Mouse (Mus musculus) kidney, postnatal 25 days (tissue): ENCODE results near the gene Casz1.

Experiments used
- DNase-seq, 2 experiments: peaks; one replicate each; pipeline ENCODE4 v3.0.0; 2021; ENCODE audit warnings: mixed read lengths in 2 of 2

Gene Casz1

GRCm38 (mm10) chr4:148940674-148941211 lies 136.5 kb downstream of the Casz1 start:
- peak; percentile 82 to 95 for DNase-seq

GRCm38 (mm10) chr4:148941321-148941720 lies 137.1 kb downstream of the Casz1 start:
- no peak for DNase-seq

- no peak for DNase-seq
These were observed 138.9 kb downstream of the Casz1 start for GRCm38 (mm10) chr4:148943099-148943498.

GRCm38 (mm10) chr4:148945476-148945881 lies 141.2 kb downstream of the Casz1 start:
- DNase-seq, result peak in 1 of 2 experiments; percentile 30

- DNase-seq, result no peak
These were observed 141.8 kb downstream of the Casz1 start for GRCm38 (mm10) chr4:148946071-148946470.

DNA sequence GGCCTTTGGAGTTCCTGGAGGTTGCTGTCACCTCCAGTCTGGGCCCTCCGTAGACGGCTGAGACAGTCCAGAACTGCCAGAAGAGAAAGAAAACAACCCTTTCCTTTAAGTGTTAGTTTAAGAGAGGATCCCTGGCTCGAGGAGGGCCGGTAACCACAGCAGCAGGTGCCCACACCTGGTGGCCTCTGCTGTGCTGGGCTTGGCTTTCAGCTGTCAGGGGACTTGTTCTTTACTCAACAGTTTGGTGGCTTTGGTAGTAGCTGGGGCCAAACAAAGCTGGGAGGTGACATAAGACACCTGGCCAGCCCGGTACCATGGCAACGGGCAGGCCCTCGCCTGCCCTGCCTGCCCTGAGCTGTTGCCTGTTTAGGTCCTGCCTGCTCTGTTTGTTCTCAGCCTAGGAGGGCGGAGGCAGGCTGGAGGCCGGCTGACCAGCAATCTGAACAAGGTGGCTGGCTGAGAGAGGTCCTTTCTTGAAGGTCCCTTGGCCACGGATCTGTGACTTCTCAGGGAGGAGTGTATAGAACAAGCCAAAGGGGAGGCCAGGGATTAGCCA lies 143.7 kb downstream of the Casz1 start:
- DNase-seq, result peak; percentile 50 to 84

DNA sequence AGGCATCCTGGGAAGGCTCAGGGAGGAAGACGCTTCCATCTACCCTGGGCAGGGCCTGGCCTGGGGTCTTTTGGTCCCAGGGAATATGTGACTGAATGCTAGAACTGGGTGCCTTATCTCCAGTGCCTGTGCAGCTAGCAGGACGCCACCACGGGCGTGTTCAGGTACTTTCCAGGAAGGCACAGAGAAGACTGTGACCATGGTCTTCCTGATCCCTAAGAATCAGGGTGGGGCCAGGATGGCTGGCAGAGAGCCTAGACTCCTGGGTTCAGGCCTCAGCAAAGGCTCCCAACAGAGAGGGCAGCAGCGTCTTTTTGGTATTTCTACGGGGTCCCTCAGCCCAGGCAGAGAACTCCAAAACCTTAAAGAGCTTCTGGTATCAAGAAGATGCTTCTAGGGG lies 146.3 kb downstream of the Casz1 start:
- DNase-seq, result no peak

DNA sequence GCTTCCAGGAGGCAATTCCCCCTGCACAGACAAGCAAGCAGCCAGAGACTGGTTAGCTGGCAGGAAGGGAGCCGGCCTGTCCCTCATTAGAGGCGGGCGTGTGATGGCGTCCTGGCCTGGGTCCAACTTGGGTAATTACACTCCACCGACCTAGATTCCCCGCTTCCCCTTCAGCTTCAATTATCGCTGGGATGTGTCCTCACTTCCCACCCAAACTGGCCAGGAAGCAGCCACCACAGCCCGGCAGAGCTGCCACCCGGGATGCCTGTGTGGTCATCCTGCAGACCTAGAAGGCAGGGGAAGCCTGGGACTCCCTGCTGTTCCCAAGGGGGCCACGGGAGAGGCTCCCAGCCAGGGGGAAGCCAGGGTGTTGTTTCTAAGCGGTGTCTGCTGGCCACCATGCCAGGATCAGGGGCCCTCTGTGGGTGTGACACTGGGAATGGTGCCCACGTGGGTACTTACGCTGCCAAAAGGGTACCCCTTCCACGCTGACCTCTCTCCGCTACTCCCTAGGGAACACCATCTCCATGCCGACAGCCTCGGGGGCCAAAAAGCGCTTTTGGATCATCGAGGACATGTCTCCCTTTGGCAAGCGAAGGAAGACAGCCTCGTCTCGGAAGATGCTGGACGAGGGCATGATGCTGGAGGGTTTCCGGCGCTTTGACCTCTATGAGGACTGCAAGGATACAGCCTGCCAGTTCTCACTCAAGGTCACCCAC lies 146.9 kb downstream of the Casz1 start:
- DNase-seq, result peak; percentile 69 to 71

GRCm38 (mm10) chr4:148951821-148952291 lies 147.6 kb downstream of the Casz1 start:
- no peak for DNase-seq

DNA sequence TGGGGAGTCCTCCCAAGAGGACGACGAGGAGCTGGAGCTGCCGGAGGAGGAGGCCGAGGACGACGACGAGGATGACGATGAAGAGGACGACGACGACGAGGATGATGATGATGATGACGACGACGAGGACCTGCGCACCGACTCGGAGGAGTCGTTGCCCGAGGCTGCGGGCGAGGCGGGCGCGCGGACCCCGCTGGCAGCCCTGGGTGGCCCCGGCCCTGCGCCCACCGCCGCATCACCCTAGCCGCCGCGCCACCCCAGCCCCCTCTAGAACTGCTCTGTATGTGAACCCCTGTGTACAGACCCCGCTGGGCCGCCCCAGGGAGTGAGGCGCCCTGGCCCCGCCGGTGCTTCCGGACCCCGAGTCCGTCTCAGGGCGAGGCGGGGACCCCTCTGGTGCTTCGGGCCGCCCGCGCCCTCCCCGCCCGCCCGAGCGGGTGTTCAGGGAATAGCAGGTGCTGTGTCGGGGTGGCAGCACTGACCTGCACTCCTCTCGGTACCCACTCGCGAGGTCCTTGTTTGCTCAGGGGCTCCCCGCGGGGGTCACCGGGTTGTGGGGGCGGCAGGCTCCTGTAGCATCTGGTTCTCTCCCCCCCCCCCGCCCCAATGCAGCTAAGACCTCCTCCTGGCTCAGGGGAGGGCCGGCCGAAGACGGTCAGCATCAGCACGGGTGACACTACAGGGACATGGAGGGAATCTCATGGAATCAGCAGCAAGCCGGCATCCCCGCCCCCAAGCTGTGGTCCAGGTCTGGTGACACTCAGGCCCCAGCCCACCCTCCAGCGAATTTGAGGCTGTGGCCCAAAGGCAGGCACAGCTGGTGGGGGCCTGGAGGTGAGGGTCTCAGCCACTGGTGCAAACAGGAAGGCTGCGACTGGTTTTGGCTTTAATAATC lies 148.3 kb downstream of the Casz1 start:
- no peak for DNase-seq

- peak; percentile 85 to 94 for DNase-seq
These were observed 151.0 kb downstream of the Casz1 start for GRCm38 (mm10) chr4:148955131-148955813.

GRCm38 (mm10) chr4:148960011-148960410 lies 155.8 kb downstream of the Casz1 start:
- peak; percentile 63 to 90 for DNase-seq

DNA sequence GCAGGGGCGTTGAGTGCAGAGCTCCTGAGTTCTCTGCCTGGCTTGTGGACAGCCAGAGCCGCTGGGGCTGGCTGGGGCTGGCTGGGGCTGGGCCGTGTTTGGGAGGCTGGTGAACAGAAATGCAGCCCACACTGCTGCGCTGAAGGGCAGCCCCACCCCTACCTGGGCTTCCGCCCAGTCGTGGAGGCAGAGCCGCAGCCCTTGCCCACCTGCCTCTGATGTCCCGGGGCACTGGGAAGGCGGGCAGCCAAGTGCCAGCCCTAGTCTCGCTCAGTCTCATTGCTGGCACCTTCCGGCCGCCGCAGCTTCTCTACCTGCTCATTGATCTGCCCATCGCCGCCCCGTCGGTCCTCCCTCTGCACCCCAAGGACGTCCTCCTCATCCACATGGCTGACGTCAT lies 156.9 kb downstream of the Casz1 start:
- DNase-seq, result peak; percentile 45 to 77

DNA sequence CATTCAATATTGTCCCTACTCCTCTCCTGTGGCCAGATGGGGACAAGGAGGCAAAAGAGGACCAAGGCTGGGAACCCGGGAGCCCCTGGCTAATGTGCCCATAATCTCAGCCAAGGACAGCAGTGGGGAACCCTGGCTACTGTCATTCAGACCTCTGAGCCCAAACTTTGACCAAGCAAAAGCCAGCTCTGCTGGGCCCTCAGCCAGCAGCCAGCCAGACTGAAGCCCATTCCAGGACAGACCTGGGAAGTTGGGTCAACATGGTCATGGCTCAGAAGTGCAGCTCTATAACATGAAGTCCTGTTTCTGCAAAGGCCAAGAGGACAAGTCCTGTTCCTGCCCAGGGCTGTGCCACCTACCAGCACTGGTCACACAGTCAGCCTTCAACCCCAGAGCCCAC lies 157.9 kb downstream of the Casz1 start:
- DNase-seq, result peak; percentile 60 to 74

DNA sequence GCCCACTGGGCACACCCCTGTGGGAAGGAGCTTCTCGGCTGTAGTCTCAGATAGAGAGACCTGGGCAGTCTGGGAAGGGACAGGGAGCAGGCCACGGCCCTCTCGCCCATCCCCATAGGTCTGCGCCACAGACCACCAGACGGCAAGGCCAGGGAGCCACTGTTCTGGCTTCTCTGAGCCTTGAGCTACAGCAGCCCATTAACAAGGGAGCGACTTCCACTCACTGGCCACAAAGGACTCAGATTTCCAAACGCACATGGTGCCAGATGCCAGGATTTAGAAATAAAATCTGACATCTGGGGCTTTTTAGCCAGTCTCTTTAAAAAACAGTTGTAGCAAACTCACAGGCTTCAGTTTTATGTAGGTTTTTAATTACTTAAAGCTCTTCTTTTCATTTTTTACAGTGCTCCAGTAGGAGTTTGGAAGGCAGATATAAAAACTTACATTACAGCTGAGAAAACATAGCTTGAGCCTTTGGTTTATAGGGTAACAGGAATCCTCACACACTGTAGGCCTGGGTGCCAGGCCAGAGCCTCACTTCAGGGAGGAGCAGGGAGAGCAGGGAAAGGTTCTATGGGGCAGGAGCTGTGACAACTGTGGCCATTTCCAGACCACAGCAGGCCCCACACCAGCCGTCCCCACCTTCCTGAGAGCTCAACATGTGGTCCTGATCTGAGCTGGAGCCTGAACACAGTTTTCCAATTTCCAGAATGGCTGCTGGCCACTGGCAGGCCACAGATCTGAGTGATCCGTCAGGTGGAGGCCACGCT lies 160.5 kb downstream of the Casz1 start:
- no peak for DNase-seq

- DNase-seq, result no peak
These were observed 161.9 kb downstream of the Casz1 start for GRCm38 (mm10) chr4:148966132-148966531.

DNA sequence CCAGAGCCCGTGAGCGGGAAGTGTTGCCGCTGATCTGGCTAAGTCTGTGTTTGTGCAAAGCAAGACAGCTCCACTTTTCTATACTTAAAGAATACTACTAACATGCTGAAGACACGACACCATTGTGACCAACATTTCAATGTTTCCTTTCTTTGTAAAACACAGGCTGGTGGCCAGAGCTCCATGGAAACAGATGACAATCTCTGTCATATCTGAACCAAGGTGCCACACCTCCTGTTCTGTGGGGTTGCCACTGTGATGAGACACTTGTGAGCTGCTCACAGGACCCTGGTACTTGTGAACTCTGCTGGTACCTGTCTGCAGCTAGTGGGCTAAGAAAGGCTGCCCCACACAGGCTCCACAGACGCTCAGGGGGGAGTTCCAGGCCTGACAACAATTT lies 164.6 kb downstream of the Casz1 start:
- DNase-seq, result no peak

DNA sequence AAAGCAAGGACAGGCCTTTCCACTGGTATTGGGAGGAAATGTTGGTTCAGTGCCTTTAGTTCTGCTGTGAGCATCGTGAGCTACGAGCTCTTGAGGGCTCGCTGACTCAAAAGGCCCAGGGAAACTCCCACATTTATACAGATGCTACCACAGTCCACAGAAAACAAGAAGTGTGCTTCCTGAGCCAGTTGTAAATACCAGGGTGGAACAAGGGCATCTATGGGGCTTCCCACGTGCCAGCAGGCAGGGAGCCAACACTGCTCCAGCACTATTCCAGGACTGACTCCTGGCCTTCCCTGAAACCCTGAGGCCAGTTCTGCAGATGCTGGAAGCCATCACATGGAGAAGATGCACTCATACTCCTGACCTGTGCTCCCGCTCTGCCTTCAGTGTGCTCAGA lies 165.4 kb downstream of the Casz1 start:
- peak; percentile 71 to 84 for DNase-seq

GRCm38 (mm10) chr4:148970742-148971141 lies 166.5 kb downstream of the Casz1 start:
- peak in 1 of 2 experiments; percentile 33 for DNase-seq

DNA sequence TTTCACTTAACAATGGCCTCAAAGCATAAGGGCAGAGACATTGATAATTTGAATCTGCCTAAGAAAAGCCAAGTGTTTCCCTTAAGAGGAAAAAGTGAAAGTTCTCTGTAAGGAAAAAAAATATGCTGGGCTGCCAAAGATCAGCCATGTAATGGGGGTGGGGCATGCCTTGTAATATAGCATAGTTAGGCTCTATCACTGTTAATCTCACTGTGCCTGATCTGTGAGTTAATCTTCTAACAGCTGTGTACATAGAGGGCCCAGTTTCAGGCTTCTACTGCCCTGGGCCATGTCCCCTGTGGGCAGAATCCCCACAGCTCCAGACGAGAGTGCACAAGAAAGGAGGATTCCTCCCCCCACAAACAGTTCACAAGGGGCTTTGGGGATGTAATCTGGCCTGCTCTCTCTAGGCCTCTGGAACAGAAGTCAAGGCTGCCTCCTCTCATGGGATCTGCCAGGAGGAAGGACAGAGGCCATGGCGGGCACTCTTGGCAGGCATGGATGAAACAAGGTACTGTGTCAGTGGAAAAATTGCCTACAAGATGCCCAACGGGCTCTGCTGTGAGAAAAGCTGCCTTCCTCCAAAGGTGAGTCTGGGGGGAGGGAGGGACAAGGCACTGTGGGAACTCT lies 167.5 kb downstream of the Casz1 start:
- peak in 1 of 2 experiments; percentile 41 for DNase-seq

GRCm38 (mm10) chr4:148972707-148973106 lies 168.5 kb downstream of the Casz1 start:
- DNase-seq, result peak; percentile 32 to 46
